Mouse (Mus musculus): Measurements from ENCODE around the gene Efcab8. TPM values are rescaled to one million over a fixed set of nuclear protein-coding genes. Genes with fewer than 3 reads are reported as not detected.

Gene Efcab8
- polyA plus RNA-seq (2012; rRNA removed): 0.08 and 0.43 TPM in 2 replicates

DNA sequence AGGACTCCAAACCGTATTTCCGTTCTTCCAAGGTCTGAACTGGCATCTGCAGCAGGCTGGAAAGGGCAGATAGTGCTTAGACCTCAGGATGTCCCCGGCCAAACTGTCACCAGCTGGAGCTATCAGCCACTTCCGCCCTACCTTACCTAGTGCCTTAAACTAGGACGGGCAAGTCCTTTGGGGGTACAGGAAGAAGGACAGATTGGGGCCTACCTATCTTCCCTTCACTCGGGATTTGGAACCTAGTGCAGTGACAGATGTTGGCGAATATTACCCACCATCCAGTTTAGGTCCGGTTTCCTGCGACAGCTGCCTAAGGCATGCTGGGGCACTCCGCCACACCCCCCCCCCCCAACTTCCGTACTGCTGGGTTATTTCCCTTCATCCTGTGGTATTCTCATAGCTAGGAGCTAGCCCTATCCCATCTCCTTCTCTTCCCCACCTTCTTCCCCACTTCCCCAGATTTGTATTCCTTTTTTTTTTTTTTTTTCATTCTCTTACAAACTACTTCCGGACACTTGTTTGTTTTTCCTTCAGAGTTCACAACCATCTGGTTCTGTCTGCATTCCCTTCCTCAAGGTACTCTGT lies at the start of gene Efcab8:
TSS of gene Efcab8 (plus strand) at position 538 of the 588 bp plus-strand sequence.

DNA sequence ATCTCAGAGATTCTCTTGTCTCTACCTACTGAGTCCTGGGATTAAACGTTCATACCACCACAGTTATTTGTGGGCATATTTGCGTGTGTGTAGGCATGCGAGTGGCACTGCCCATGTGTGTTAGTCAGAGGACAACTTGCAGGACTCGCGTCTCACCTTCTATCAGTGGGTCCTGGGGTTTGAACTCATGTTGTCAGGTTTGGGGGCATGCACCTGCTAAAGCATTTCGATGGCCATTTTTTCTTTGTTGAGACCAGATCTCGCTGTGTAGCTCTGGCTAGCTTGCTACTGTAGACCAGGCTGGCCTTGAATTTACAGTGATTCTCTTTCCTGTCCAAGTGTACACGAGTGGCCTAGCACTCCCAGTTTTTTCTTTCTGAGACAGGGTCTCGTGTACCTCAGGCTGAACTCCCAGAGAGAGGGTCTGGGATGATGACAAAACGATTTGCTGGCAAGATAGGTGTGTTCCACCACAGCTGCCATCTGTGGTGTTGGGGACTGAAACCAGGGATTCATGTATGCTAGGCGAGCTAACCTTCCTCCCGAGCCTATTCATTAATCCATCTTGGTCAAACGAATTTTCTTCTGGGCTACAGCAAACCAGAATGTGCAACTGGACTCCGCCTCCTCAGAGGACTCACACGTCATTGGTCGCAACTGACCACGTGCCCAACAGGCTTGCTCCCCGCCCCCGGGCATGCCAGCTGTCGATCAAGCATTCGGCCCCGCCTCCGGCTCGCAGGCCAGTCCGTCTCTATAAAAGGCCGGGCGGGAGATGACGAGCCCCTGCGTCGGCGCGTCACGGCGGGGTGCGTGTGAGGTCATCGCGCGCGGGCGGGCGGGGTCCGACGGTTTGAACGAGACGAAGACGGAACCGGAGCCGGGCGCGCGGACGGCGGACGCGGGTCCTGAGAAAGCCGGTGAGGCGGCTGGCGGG lies 39.0 kb upstream of the Efcab8 start, which contains the start of gene Mapre1:
TSS of gene Mapre1 (plus strand) at position 775 of the 937 bp plus-strand sequence.

DNA sequence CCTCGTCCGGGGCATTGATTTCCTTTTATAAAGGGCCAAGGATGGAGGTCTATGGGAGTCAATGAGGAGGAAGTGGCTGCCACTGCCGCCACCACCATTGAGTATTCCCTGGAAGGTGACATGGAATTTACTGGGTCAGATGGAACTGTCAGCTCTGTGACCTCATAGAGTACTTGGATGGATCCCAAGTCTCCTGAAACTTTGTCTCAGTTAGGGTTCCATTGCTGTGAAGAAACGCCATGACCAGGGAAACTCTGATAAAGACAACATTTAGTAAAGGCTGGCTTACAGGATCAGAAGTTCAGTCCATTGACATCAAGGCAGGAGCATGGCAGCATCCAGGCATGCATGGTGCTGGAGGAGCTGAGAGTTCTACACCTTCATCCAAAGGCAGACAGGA lies 91.3 kb downstream of the Efcab8 start, which contains the start of gene Sun5:
TSS of gene Sun5 (minus strand) at position 101 of the 400 bp plus-strand sequence.

DNA sequence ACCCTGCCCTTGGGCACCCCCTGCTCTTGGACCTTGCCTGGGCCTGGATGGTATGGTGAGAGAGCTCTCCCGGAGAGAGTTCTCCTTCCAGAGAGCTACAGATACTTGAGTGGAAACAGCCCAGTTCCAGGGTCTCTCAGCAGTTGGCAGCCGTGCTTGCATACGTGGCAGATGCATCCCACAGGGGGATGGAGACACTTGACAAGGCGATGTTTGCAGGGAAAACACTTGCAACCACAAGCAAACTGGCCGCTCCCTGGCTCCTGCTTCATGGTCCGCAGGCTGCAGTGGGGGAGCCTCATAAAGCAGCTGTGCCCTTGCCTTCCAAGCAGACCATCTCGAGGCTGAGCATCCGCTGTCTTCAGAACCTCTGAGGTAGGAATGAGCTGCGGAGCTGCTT lies 95.0 kb downstream of the Efcab8 start, which contains the start of gene Bpifb2:
TSS of gene Bpifb2 (plus strand) at position 301 of the 400 bp plus-strand sequence.

Other genes starting within 250 kb of the Efcab8 start
- 15.1 and 25.6 TPM in 2 replicates for gene Nol4l, start 250.0 kb upstream of the Efcab8 start, polyA plus RNA-seq (2012; rRNA removed)
- gene Commd7, start 147.2 kb upstream of the Efcab8 start, polyA plus RNA-seq (2012; rRNA removed): 16.8 and 17.8 TPM in 2 replicates
- 4.4 and 5.1 TPM in 2 replicates for gene Dnmt3b, start 130.5 kb upstream of the Efcab8 start, polyA plus RNA-seq (2012; rRNA removed)
- gene Dnmt3c, start 83.3 kb upstream of the Efcab8 start, polyA plus RNA-seq (2012; rRNA removed): 0.16 TPM in 1 of 2 replicates, not detected in the other
- gene Mapre1, start 38.7 kb upstream of the Efcab8 start, polyA plus RNA-seq (2012; rRNA removed): 7.8 and 8.9 TPM in 2 replicates
- not detected in 2 replicates for gene Sun5, start 91.2 kb downstream of the Efcab8 start, polyA plus RNA-seq (2012; rRNA removed)
- gene Bpifb2, start 95.1 kb downstream of the Efcab8 start, polyA plus RNA-seq (2012; rRNA removed): 0.09 TPM in 1 of 2 replicates, not detected in the other
- 0.67 and 1.1 TPM in 2 replicates for gene Bpifb6, start 120.5 kb downstream of the Efcab8 start, polyA plus RNA-seq (2012; rRNA removed)
- gene Bpifb3, start 138.3 kb downstream of the Efcab8 start, polyA plus RNA-seq (2012; rRNA removed): not detected in 2 replicates
- gene Bpifb4, start 158.3 kb downstream of the Efcab8 start, polyA plus RNA-seq (2012; rRNA removed): 84.0 and 178 TPM in 2 replicates
- 0.08 TPM in 1 of 2 replicates, not detected in the other for gene Bpifa6, start 195.0 kb downstream of the Efcab8 start, polyA plus RNA-seq (2012; rRNA removed)
- 0.29 TPM in 1 of 2 replicates, not detected in the other for gene Bpifa2, start 228.3 kb downstream of the Efcab8 start, polyA plus RNA-seq (2012; rRNA removed)